Mouse (Mus musculus): ENCODE measurements around the gene Tmc3.

DNA sequence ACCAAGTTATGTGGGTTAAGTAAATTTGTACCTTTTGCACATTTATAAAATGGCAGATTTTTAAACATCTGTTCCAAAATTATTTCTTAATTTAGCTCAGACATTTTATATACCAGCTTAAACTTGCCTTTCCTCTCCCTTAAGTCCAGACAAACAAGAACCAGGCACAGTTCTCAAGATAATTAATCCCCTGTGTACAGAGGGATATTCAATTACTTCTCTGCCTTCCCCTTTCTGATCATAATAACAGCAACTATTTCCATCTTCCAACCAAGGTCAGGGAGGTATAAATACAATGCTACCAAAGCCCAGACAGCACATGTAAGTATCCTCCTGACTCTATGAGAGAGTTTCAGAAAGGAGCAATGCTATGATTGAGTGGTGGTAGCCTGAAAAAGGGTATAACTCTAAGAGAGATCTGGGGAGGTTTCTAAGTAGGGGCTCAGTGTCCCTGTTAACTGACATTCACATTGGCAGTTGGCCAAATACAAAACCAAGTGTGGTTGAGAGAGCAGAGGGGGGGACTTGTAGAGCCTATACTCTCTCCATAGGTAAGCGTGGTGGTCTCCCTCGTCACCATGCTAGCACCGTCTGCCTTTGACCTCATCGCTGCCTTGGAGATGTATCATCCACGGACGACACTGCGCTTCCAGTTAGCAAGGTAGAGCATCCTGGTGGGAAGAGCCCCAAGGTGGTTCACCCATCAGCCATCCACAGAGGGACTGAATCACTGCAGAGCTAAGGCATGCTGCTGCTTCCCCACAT is 19.6 kb downstream of the Tmc3 start:
- no peak for TF ChIP-seq CTCF (IDR thresholded peaks at IDR 0.05; ENCODE audit: extremely low read depth, insufficient read depth, insufficient read length, insufficient replicate concordance)
- TF ChIP-seq POLR2A (IDR thresholded peaks at IDR 0.05; ENCODE audit: low read depth, low read length) = no peak
